Comparison of ENCODE assay signal across 11 mouse cellular contexts in genomic region chr11:56374329-56374728, GRCm38 (mm10).
DNase-seq lines count a peak whose midpoint lies in the region; ATAC-seq lines count a peak whose summit lies in the region.
"Had no signal": no experiment of that assay in that cellular context is flagged by ENCODE, and none has a peak within 500 bp of the region (broad histone marks: within the 10 kb centered on the region; RNA-seq: fewer than 3 reads in every experiment).

No protein-coding gene starts in this region.

- peak; percentile 72 to 82 for DNase-seq in adrenal gland, adult (ENCODE audit: inconsistent age in 2 of 2, low spot score in 1 of 2)
- no peak for DNase-seq in adrenal gland, postnatal 4 days (ENCODE audit: low spot score in 2 of 2)
- peak; percentile 16 for DNase-seq in layer of hippocampus, adult 11-12 months (ENCODE audit: low spot score)
- DNase-seq in layer of hippocampus, adult 9-10 months (ENCODE audit: low spot score) = no peak
- peak; percentile 60 for DNase-seq in Muller cell, postnatal 12 days (ENCODE audit: inconsistent ontology term)
- peak; percentile 60 to 61 for DNase-seq in adrenal gland, postnatal 36 days
- DNase-seq in ovary, postnatal 10 days (ENCODE audit: low spot score) = no peak
- DNase-seq: cerebellum, adult 9-10 months; heart, adult 11 months; thymus, adult 2 months had no signal

- ATAC-seq in cerebellum, adult (ENCODE audit: insufficient number of reproducible peaks, low FRiP score, low TSS enrichment) = no peak

Comparison
In these comparisons a context has a peak if more than half of its experiments do, and no peak if none do; other contexts are left out.
1. DNase-seq: peak in adrenal gland, adult (2 of 2), layer of hippocampus, adult 11-12 months (single experiment), Muller cell, postnatal 12 days (single experiment) and adrenal gland, postnatal 36 days (2 of 2); none in adrenal gland, postnatal 4 days (0 of 2), layer of hippocampus, adult 9-10 months (single experiment) and ovary, postnatal 10 days (single experiment).